Mouse (Mus musculus) embryonic fibroblast, embryonic 13.5 days (primary cell): ENCODE measurements around the gene Dvl3. TPM values are rescaled to one million over a fixed set of nuclear protein-coding genes. Genes with fewer than 3 reads are reported as not detected.
A peak's percentile ranks its signal among the peaks of the same experiment; 100 is the strongest.

Experiments
- H3K27ac ChIP-seq: 2 replicates; pipeline ENCODE4 v1.5.1; 2012; ENCODE audit warnings: low read length, control low read depth, inconsistent platforms; ENCODE audit not compliant: insufficient read depth
- H3K4me1 ChIP-seq: 2 replicates; pipeline ENCODE4 v1.6.1; 2011; ENCODE audit warnings: low read length; ENCODE audit not compliant: control insufficient read depth, insufficient read depth
- H3K4me3 ChIP-seq: 2 replicates; pipeline ENCODE4 v1.5.1; 2011; ENCODE audit warnings: mild to moderate bottlenecking, control low read depth, low read length; ENCODE audit not compliant: insufficient read depth
- CTCF ChIP-seq: IDR thresholded peaks from 2 replicates; pipeline ENCODE4 v1.5.1; 2011; ENCODE audit warnings: mild to moderate bottlenecking, control low read depth, low read length, moderate library complexity, borderline replicate concordance; ENCODE audit not compliant: insufficient read depth
- POLR2A ChIP-seq: IDR thresholded peaks from 2 replicates; pipeline ENCODE4 v1.6.1; 2011; ENCODE audit warnings: low read depth, mild to moderate bottlenecking, control low read depth, low read length, moderate library complexity
- polyA plus RNA-seq: library from polyadenylated mRNA; stranded (reverse); fragments of >200 nt; gene quantifications from 2 replicates; pipeline ENCODE4 v1.2.4, GENCODE M21; 2011; ENCODE audit warnings: low read depth; ENCODE audit not compliant: missing spikeins, insufficient read length

Gene Dvl3
- polyA plus RNA-seq, 1 experiment, result 57.3 TPM

DNA sequence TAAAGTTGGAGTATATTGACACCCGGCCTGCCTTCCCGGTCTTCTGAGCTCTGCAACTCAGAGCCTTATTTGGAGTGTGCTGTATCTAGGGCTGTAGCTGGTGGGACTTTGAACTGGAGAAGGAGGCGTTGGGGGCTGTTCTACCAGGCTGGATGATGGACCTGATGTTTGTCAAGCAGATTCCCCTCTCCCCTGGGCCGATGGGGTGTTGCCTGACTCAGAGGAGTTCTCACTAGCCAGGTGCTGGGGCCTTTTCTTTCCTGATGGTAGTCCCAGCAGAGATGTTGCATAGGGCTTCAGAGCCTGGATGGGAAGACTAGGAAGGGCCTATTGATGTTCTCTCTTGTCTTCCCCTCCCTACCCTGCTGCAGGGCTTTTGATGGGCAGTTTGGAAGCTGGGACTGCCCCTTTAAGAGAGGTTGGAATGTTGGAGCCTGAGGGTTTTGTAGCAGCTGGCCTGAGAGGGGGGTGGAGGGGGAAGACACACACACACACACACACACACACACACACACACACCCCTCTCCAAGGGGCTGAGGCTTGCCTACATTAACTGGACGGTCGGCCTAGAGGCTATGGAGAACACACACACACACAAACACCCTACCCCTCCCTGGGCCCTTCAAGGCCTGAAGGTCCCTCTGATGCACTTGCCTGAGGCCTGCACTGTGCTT is 1.1 kb downstream of the Dvl3 start:
- 0 out of 2 replicates have a peak, but pooled peaks have one; percentile 16 for TF ChIP-seq POLR2A
- TF ChIP-seq CTCF, result no peak
- Histone ChIP-seq H3K4me3 (peak overlapping the region; percentile 89), H3K27ac (peak overlapping the region; percentile 43), H3K4me1 (no peaks in the 10 kb centered on the region)

DNA sequence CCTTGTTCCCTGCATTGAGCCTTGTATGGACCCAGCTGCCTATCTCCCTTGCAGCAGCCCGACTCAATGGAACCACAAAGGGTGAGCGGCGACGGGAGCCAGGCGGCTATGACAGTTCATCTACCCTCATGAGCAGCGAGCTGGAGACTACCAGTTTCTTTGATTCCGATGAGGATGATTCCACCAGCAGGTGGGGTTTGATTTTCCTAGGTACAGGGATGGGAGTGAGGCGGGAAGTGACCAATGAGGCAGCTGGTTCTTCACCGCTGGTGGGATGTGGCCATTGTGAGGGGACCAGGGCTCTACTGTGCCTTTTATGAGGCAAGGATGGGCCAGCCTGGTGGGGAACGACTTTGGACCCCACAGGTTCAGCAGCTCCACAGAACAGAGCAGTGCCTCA is 7.1 kb downstream of the Dvl3 start:
- TF ChIP-seq CTCF (no peak), POLR2A (no peak)
- H3K27ac ChIP-seq, result no peak overlapping the region
- no peak overlapping the region for H3K4me3 ChIP-seq

DNA sequence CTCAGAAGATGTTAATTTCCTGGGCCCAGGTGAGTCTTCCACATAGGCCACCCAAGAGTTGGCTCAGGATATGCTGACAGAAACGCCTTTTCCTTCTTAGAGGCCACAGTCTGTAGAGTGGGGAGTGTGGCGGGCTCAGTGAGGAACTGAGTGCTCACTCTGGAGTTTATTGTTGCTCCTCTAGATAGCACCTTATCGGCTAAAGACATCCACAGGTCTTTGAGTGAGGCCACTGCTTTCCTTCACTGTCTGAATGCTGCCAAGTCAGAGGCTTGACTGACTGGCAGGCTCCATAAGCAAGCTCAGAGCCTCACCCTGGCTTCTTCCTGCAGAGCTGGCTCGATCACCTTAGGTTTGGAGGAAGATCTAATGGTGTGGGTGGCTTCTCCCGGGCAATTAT is 12.0 kb downstream of the Dvl3 start:
- no peak for TF ChIP-seq POLR2A
- TF ChIP-seq CTCF, result no peak
- Histone ChIP-seq H3K4me3 (no peak overlapping the region), H3K27ac (no peak overlapping the region), H3K4me1 (no peaks in the 10 kb centered on the region)

More for the DNA sequence above, 7.1 kb downstream of the Dvl3 start:
- no peaks in the 10 kb centered on the region for H3K4me1 ChIP-seq

DNA sequence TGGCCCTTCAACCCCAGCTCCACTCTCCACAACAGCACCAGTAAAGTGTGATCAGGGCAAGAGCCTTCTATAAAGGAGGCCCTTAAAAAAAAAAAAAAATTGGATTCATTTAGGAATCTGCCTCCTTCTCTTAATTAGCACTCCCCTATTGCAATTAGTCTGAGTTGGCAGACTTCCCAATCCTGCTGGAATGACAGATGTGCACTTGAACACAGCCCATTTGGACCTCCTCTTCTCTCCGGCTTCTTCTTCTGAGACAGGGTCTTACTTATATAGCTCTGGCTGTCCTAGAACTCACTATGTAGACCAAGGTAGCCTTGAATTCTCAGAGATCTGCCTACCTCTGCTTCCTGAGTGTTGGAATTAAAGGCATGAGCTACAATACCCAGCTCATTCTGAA is 12.6 kb downstream of the Dvl3 start:
- TF ChIP-seq POLR2A (no peak), CTCF (no peak)
- no peak overlapping the region for H3K4me3 ChIP-seq
- no peak overlapping the region for H3K27ac ChIP-seq
- H3K4me1 ChIP-seq, result no peaks in the 10 kb centered on the region

DNA sequence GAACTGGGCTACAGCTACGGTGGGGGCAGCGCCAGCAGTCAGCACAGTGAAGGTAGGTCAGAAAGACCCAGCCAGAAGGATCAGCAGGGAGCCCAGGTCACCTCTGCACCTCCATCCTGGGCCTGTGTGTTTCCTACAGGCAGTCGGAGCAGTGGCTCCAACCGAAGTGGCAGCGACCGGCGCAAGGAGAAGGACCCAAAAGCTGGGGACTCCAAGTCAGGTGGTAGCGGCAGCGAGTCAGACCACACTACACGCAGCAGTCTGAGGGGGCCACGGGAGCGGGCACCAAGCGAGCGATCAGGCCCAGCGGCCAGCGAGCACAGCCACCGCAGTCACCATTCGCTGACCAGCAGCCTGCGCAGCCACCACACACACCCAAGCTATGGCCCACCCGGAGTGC is 14.2 kb downstream of the Dvl3 start:
- no peak overlapping the region for H3K4me3 ChIP-seq
- TF ChIP-seq CTCF (no peak), POLR2A (no peak)
- no peaks in the 10 kb centered on the region for H3K4me1 ChIP-seq
- no peak overlapping the region for H3K27ac ChIP-seq

DNA sequence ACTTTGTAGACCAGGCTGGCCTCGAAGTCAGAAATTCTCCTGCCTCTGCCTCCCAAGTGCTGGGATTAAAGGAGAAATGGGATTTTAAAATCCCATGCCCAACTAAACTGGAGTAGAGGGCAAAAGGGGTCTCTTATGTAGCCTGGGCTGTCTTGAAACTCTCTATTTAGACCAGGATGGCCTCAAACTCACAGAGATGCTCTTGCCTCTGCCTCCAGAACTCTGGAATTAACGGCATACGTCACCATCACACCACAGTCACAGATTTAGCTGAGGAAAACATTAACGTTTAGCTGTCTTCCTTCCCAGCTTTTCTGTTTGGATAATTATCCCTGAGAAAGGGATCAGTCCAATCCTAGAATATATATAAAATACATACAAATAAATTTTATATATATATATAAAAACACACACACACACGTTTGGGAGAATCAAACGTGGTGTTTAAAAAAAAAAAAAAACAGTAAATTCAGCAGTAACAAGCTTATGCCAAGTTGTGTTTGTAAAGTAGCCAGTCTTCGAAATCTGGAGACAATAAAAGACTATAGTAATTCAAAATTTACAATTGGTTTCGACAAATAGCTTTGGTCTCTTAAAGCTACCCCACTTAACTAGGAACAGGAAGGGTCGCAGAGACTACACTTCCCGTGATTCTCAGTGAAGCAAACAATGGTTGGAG is 18.0 kb downstream of the Dvl3 start:
- TF ChIP-seq POLR2A (no peak), CTCF (no peak)
- Histone ChIP-seq H3K4me1 (peaks cover 4% of the 10 kb centered on the region; the same call in 1 of the 2 replicates), H3K4me3 (no peak overlapping the region), H3K27ac (no peak overlapping the region)

DNA sequence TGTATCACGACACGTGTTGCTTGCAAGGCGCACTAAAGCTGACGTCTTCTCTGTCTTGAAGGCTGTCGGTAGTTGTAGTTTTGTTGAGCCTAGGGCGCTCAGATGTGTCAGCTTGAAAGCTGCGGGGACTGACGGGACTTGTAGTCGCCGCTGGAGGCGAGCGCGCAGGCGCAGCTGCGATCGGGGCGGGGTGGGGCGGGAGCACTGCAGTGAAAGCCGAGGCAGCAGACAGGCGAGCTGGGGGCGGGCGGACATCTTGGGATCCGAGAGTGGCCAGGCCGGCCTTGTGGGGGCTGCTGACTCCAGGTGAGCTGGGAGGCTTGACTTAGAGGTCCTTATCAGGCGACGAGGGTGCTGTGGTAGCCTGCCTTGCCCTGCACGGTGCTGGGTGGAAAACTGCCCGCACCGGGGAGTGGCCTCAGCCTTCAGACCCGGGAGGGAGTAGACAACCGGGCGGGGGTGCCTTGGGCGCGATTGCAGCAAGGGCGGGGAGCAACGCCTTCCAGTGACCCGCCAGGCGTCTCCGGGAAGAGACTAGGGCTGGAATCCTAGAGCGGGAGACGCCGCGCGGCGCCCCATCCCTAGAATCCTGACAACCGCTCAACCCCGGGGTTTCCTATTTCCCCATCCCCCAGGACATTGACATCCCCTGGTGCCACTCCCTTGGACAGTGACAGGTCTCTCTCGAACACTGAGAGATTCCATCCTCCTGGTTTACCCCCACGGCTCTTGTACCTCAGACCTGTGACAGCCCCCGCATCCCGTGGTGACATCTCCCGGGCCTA is 18.7 kb downstream of the Dvl3 start, which contains the start of gene Ap2m1:
Gene Ap2m1, plus strand, starts transcription at position 183 of the 785 bp plus-strand sequence.
- Histone ChIP-seq H3K27ac (peak within 1 kb of the TSS; percentile 70), H3K4me3 (peak within 1 kb of the TSS; percentile 87), H3K4me1 (peaks cover 4% of the 10 kb centered on the region; the same call in 1 of the 2 replicates)
- TF ChIP-seq POLR2A (peak; percentile 82), CTCF (no peak)

DNA sequence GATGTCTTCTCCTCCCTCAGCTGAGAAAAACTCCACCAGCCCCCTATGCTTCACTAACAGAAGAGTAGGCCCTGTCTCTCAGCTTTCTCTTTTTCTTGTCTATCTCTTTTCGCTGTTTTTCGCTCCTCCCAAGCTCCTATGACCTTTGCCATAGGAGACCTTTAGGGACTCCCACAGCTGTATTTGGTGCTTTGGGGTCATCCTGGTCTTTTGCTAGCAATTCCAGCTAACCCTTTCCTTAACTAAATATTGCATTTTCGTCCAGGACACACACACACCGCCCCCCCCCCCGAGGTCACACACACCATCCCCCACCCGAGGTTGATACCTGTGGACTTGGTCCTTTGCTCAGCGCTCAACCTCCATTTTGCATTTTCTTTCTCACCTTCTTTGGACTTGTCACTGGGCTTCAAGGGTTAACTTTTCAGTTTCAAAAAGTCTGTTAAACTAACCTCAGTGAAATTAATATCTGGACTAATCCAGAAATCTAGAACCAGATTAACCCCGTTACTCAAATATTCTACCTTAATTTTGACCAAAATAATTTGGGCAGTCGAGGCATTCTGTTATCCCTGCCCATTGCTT is 19.4 kb downstream of the Dvl3 start:
- Histone ChIP-seq H3K4me1 (peaks cover 4% of the 10 kb centered on the region; the same call in 1 of the 2 replicates), H3K27ac (peak overlapping the region; percentile 70), H3K4me3 (peak overlapping the region; percentile 87)
- TF ChIP-seq POLR2A (no peak), CTCF (no peak)

DNA sequence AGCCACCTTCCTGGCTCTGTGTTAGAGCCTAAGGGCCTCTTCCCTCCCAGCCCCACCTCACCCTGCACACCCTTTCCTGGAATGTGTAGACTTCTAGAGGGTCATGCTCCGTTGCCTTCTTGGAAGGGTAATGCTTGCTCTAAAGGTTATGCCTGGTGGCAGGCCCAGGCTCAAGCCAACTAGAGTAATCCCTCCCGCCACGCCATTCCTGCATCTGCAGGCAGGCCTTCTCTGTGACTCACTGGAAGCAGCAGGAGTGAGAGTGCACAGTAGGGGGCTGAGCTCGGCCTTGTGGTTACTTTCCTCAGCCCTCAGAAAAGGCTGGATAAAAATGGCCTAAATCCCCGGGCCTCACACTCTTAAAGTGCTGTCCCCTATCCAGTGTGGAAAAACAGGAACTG is 20.3 kb downstream of the Dvl3 start:
- Histone ChIP-seq H3K4me3 (peak overlapping the region; percentile 87), H3K27ac (peak overlapping the region; percentile 59)
- TF ChIP-seq POLR2A (peak; percentile 46; the same call in 1 of the 2 replicates), CTCF (no peak)

More for the DNA sequence above, 20.3 kb downstream of the Dvl3 start:
- peaks cover 4% of the 10 kb centered on the region; the same call in 1 of the 2 replicates for H3K4me1 ChIP-seq
